Comparison of ENCODE assay signal across 9 mouse cellular contexts in genomic region chr14:115371131-115371530, GRCm38 (mm10).
A peak's percentile ranks its signal among the peaks of the same experiment; 100 is the strongest.
DNase-seq lines count a peak whose midpoint lies in the region; ATAC-seq lines count a peak whose summit lies in the region.
"Had no signal": no experiment of that assay in that cellular context is flagged by ENCODE, and none has a peak within 500 bp of the region (broad histone marks: within the 10 kb centered on the region; RNA-seq: fewer than 3 reads in every experiment).

No protein-coding gene starts in this region.

- 7% methylated on average over 1 of the region's 1 CpGs for WGBS in hindbrain, embryonic 10.5 days
- 8% methylated on average over 1 of the region's 1 CpGs for WGBS in hindbrain, embryonic 13.5 days

- no peaks in the 10 kb centered on the region for H3K4me1 ChIP-seq in hindbrain, embryonic 10.5 days (replicated peaks)
- no peaks in the 10 kb centered on the region for H3K4me1 ChIP-seq in hindbrain, embryonic 13.5 days (replicated peaks)

- no peaks in the 10 kb centered on the region for H3K36me3 ChIP-seq in hindbrain, embryonic 10.5 days
- no peaks in the 10 kb centered on the region for H3K36me3 ChIP-seq in hindbrain, embryonic 13.5 days
- H3K36me3 ChIP-seq in splenic B cell, adult 2 months (ENCODE audit: control insufficient read depth, insufficient read depth, low read length, poor library complexity, severe bottlenecking): no peaks in the 10 kb centered on the region

- no peaks in the 10 kb centered on the region for H3K27me3 ChIP-seq in hindbrain, embryonic 10.5 days (ENCODE audit: insufficient read depth, poor library complexity, severe bottlenecking)
- H3K27me3 ChIP-seq in hindbrain, embryonic 13.5 days: no peaks in the 10 kb centered on the region
- H3K27me3 ChIP-seq in splenic B cell, adult 2 months (ENCODE audit: control insufficient read depth, insufficient read depth, low read length, poor library complexity, severe bottlenecking): no peaks in the 10 kb centered on the region; the same call in 1 of the 2 replicates

- peak; percentile 10 for DNase-seq in hindbrain, embryonic 10.5 days (ENCODE audit: low spot score)
- DNase-seq in right cerebral cortex, postnatal 4 days: peak; percentile 40
- DNase-seq in right cerebral cortex, postnatal 25 days: no peak
- peak; percentile 44 for DNase-seq in splenic B cell, adult 2 months (ENCODE audit: low read depth, low spot score)
- no peak for DNase-seq in ovary, postnatal 14 days (ENCODE audit: low spot score)
- DNase-seq in frontal cortex, postnatal 10 days (ENCODE audit: low spot score in 2 of 2): no peak

- H3K9ac ChIP-seq in hindbrain, embryonic 13.5 days: no peak overlapping the region

- no peak overlapping the region for H3K4me3 ChIP-seq in hindbrain, embryonic 10.5 days
- no peak overlapping the region for H3K4me3 ChIP-seq in hindbrain, embryonic 13.5 days
- H3K4me3 ChIP-seq: myocyte had no signal

- H3K9me3 ChIP-seq in hindbrain, embryonic 10.5 days: no peaks in the 10 kb centered on the region
- no peaks in the 10 kb centered on the region for H3K9me3 ChIP-seq in hindbrain, embryonic 13.5 days

- ATAC-seq in hindbrain, embryonic 13.5 days (ENCODE audit: low FRiP score): no peak
- ATAC-seq in common myeloid progenitor, adult 5-6 weeks (replicated peaks; ENCODE audit: low read depth, poor library complexity, severe bottlenecking): peak; percentile 85

- no peak overlapping the region for H3K27ac ChIP-seq in hindbrain, embryonic 10.5 days
- no peak overlapping the region for H3K27ac ChIP-seq in hindbrain, embryonic 13.5 days

- H3K4me2 ChIP-seq in hindbrain, embryonic 13.5 days: no peak overlapping the region

Comparison
In these comparisons a context has a peak if more than half of its experiments do, and no peak if none do; other contexts are left out.
1. DNase-seq: peak in hindbrain, embryonic 10.5 days (single experiment), right cerebral cortex, postnatal 4 days (single experiment) and splenic B cell, adult 2 months (single experiment); none in right cerebral cortex, postnatal 25 days (single experiment), ovary, postnatal 14 days (single experiment) and frontal cortex, postnatal 10 days (0 of 2).